ENCODE assay signal across 10 mouse cellular contexts in genomic region chr17:30280323-30281118, GRCm38 (mm10).
DNase-seq lines count a peak whose midpoint lies in the region; ATAC-seq lines count a peak whose summit lies in the region.
"Had no signal": no experiment of that assay in that cellular context is flagged by ENCODE, and none has a peak within 500 bp of the region (broad histone marks: within the 10 kb centered on the region; RNA-seq: fewer than 3 reads in every experiment).

No protein-coding gene starts in this region.

- no peak overlapping the region for H3K27ac ChIP-seq in forebrain, embryonic 14.5 days (ENCODE audit: low read depth, low read length)
- H3K27ac ChIP-seq: macrophage had no signal

- H3K4me3 ChIP-seq in forebrain, embryonic 14.5 days (ENCODE audit: low read depth, low read length), result no peak overlapping the region
- peak overlapping the region; percentile 56 for H3K4me3 ChIP-seq in megakaryocyte, embryonic 14.5 days (replicated peaks)
- H3K4me3 ChIP-seq: erythroblast, embryonic 14.5 days had no signal

- peaks cover 25% of the 10 kb centered on the region for H3K4me1 ChIP-seq in forebrain, embryonic 14.5 days (ENCODE audit: control insufficient read depth, insufficient read depth, low read length)
- peaks cover 48% of the 10 kb centered on the region for H3K4me1 ChIP-seq in megakaryocyte, embryonic 14.5 days

- H3K36me3 ChIP-seq in forebrain, embryonic 14.5 days (ENCODE audit: control insufficient read depth, insufficient read depth, low read length), result no peaks in the 10 kb centered on the region
- H3K36me3 ChIP-seq in megakaryocyte, embryonic 14.5 days (replicated peaks; ENCODE audit: low read length), result peaks cover 9% of the 10 kb centered on the region

- peak; percentile 42; the same call in 1 of the 2 replicates for ATAC-seq in forebrain, embryonic 14.5 days
- ATAC-seq in cerebellum, adult (ENCODE audit: insufficient number of reproducible peaks, low FRiP score, low TSS enrichment), result no peak

- peak; percentile 41 to 49 for DNase-seq in kidney, adult 8-10 months
- DNase-seq in kidney, adult 18-20 months, result no peak
- peak; percentile 45 for DNase-seq in WW6 (ENCODE audit: low read depth, low spot score)
- DNase-seq in forebrain, embryonic 14.5 days (ENCODE audit: low spot score), result peak; percentile 41
- DNase-seq in urinary bladder, adult 18-20 months (ENCODE audit: low spot score in 2 of 2), result no peak
- no peak for DNase-seq in left cerebral cortex, adult 8-10 months (ENCODE audit: low spot score in 2 of 2)

- WGBS in forebrain, embryonic 14.5 days, result 26% methylated on average over 7 of the region's 7 CpGs

- no peaks in the 10 kb centered on the region for H3K9me3 ChIP-seq in forebrain, embryonic 14.5 days (replicated peaks; ENCODE audit: control insufficient read depth, low read length)
- H3K9me3 ChIP-seq in megakaryocyte, embryonic 14.5 days, result no peaks in the 10 kb centered on the region

- H3K4me2 ChIP-seq in forebrain, embryonic 14.5 days (ENCODE audit: low read length), result no peak overlapping the region

- no peak overlapping the region for H3K9ac ChIP-seq in forebrain, embryonic 14.5 days (ENCODE audit: low read length)

- 0 out of 2 replicates have a peak, but pooled peaks cover 2% of the 10 kb centered on the region for H3K27me3 ChIP-seq in forebrain, embryonic 14.5 days (replicated peaks; ENCODE audit: control insufficient read depth, insufficient read depth, low read length)
- peaks cover 6% of the 10 kb centered on the region for H3K27me3 ChIP-seq in megakaryocyte, embryonic 14.5 days (replicated peaks)

Comparison
In these comparisons a context has a peak if more than half of its experiments do, and no peak if none do; other contexts are left out.
1. DNase-seq: peak in kidney, adult 8-10 months (2 of 2), WW6 (single experiment) and forebrain, embryonic 14.5 days (single experiment); none in kidney, adult 18-20 months (single experiment), urinary bladder, adult 18-20 months (0 of 2) and left cerebral cortex, adult 8-10 months (0 of 2).